Mouse (Mus musculus) spleen, adult 12 weeks (tissue): ENCODE measurements at regions not wholly inside any gene's neighbourhood (a gene's known extent, or its start where the extent isn't known, plus 50 kb on each side); places are given as distances from the start of the nearest gene placed in this dataset.

Experiments used
- DNase-seq: peaks from one replicate; pipeline ENCODE4 v3.0.0; 2022; ENCODE audit warnings: low spot score

DNA sequence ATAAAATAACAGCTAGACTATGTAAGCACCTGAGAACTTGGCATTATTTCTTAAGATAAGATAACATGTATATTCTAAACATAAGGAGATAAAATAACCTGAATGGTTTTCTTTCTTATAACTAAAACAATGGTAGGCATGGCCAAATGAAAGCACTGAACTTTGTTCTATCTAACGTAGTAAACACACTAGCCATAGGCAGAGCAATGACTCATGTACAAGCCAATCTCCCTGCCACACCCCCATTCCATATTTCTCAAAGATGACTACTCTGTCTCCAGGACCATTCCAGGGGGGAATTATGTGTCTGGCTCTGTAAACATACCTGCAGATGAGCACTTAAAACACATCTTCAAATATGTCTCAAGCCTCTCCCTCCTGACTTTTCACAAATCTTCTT lies 80.6 kb upstream of the Slc7a11 start:
- DNase-seq, result no peak

DNA sequence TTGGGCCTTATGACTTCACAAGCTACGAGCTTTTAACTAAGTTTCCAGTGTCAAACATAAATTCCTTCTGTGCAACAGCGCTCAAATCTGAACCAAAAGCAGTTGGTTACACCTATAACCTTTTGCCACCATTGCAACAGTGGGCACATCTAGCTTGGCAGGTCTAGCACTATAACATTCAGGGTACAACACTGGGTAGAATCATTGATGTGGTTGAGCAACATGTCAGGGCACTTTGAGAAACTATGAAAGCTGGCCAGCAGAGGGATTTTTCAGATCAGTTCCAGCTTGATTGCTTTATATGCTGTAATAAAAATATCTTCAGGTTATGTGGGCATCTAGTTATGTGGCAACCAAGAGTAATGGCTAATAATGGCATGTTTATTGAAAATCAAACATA lies 63.8 kb upstream of the Slc7a11 start:
- DNase-seq, result no peak
